Mouse (Mus musculus): ENCODE results near the gene Tceal3. TPM values are rescaled to one million over a fixed set of nuclear protein-coding genes. Genes with fewer than 3 reads are reported as not detected.

The Tceal3 gene
- not detected for total RNA-seq (2023)

DNA sequence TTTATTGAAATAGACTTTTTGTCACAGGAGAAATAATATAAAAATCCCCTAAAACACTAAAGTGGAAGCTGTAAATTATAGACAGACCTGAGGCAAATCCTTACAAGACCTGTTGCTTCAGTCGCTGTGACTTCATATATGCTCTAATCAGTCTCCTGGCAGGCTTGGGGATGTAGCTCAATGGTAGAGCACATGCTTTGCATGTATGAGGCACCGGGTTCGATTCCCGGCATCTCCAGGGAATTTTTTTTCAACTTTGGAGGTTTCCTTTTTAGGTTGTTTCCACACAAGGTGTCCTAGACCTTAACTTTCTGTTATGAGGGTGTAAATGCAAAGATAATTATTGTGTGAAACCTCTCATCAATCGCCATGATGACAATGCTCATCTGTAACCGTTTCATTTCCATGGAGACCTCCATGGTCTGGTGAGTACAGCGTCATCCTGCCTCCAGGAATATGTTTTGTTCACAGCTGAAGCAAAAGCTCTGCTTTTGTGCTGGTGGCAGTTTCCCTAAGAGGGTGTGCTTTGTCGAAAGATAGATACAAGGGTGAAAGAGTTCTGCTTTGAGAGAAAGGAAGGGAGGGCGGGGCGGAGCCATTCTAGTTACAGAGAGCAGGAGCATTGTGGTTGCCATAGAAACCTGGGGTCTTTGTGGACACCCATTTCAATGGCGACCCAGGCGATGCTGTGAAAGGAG is at the start of gene Tceal3:
TSS of gene Tceal3 (plus strand) at position 644 of the 698 bp plus-strand sequence.

DNA sequence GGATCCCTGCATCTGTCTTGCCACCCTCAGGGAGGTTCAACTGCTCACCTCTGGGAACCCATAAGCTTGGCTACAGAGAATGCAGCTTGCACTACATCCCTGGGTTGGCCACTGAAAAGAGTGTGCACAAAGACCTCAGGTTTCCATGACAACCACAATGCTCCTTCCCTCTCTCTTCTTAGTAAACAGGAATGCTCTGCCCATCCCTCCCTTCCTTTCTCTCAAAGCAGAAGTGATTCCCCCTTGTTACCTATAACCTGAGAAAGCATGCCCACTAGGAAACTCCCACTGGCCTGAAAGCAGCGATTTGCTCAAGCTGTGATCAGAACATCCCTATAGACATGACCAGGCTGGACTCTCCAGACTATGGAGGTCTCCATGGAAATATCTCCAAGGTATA is 46.7 kb upstream of the Tceal3 start, which contains the start of gene Kir3dl2:
TSS of gene Kir3dl2 (minus strand) at position 101 of the 400 bp plus-strand sequence.

DNA sequence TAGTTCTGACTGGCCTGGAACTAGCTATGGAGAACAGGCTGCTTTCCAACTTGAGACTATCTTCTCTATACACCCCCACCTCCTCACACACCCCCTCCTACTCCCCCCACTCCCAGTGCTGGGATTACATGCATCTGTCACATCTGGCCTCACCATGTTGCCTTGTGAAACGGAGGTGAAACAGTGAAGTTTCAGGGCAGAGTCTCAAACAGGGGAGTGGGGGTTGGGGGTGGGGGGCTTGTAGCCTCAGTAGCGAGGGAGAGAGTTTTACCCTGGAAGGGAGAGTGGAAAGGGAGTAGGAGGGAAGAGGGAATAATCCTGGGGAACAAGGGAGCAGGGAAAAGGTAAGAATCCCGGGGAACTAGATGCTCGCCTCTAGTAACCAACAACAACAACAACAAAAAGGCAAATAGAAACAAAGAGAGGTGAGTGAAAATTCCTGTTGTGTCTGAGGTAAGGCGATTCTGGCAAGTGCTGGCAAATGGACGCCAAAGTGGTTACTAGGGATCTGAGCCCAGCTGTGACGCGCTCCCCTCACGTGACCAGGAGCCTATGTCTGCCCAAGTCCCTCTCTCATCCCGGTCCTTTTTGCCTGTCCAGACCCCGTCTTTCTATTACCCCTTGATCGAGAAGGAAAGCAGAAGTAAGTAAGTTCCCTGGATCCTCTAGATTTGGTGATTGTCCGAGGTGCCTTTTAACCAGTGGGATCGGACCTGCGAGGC is 117.0 kb downstream of the Tceal3 start, which contains the start of gene Tceal1:
TSS of gene Tceal1 (plus strand) at position 537 of the 722 bp plus-strand sequence.

Other genes with a start within 250 kb of the Tceal3 start
- not detected for gene Kir3dl1, start 72.8 kb upstream of the Tceal3 start, total RNA-seq (2023)
- not detected for gene Kir3dl2, start 46.8 kb upstream of the Tceal3 start, total RNA-seq (2023)
- not detected for gene Tceal1, start 117.1 kb downstream of the Tceal3 start, total RNA-seq (2023)
- gene Morf4l2, start 152.8 kb downstream of the Tceal3 start, total RNA-seq (2023), result 10 to 100 TPM; 86.6 to 92.3 TPM
- not detected for gene Glra4, start 189.3 kb downstream of the Tceal3 start, total RNA-seq (2023)
- under 1 TPM; 0.24 TPM for gene Plp1, start 231.8 kb downstream of the Tceal3 start, total RNA-seq (2023)

All from neutrophil, adult 59 days (primary cell).